Mouse (Mus musculus): ENCODE results near the gene Erg.

Gene Erg

DNA sequence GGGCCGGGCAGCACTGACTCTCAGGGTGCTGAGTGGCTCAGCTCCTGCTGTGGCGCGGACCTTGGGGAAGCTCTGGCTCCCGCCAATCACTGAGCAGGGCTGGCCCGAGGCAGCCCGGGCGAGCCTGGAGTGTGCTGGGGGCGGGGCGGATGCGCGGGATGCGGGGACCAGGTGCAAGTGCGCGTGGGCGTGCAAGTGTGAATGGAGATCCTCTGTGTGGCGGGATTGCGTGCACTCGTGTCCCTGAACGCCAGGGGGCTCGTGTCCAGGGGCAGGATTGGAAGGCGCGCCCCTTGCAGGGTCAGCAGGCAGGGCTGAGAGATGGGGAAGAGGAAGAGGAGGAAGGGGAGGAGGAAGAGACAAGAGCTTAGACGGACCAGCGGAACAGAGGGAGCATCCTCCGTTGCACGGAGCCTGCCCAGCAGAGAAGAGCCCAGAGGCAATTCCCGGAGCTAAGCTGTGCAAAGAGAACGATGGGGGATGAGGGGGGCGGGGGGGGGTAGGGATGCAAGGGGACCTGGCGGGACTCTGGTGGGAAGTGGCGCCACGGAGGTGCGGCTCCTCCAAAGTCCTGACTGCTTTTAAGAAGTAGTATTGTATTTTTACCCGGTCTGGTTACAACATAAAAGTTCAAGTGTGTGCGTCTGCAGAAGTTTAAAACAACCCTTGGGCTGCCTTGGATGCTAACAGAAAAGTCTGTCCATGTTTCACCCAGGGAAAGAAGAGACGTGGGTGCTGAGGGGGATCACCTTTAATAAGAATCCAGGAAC is 667 bp downstream of the Erg start:
- no peak for DNase-seq (ENCODE audit: low spot score)

DNA sequence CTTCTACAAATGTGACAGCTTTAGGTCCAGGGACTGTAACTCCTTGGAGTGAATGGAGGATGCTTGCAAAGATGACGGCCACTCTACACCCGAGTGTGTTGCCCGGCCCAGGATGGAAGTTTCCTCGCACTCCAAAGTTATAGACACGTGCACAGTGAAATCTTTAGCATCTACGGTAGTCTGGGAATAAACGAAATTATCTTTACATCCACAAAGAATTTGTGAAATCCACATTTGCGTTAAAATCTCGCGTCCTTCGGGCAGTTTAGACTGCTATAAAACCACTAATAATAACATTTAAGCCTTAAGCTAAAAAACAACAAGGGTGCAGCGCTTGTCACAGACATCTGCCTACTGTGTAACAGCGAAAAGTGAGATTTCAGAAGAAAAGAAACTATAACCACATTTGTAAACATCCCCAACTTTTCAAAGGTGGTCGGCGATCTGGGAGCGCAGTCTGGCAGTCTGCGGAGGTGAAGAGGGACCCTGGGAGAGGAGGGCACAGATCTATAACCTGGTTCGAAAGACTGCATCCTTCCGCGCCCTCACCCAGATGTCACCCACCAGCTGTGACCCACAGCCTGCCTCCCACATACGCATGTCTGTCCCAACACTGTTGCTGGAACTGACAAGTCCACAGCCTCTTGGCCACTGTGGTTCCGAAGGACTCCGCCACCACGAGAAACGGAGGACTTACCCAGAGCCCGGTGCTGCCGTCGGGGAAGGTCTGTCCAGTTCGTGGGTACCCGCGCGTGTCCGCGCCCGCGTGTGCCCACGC is 1.5 kb downstream of the Erg start:
- no peak for DNase-seq (ENCODE audit: low spot score)

DNA sequence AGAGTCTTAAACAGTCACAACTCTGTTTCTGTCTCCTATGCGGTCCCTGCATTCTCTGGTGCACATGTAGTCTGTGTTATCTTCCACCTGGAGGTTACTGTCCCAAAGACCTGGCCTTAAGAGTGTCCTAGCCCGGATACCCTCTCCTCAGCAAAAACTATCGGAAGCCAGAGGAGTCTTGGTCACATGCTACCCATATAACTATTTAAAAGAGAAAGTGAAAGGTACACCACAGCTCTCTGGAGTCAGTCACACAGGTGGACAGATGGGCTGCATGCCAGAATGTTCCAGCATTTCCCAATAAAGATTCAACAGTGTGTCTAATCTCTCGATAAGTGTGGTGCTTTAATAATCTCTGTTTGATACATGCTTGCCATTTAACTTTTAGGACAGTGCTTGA is 7.1 kb downstream of the Erg start:
- DNase-seq (ENCODE audit: low spot score): no peak

DNA sequence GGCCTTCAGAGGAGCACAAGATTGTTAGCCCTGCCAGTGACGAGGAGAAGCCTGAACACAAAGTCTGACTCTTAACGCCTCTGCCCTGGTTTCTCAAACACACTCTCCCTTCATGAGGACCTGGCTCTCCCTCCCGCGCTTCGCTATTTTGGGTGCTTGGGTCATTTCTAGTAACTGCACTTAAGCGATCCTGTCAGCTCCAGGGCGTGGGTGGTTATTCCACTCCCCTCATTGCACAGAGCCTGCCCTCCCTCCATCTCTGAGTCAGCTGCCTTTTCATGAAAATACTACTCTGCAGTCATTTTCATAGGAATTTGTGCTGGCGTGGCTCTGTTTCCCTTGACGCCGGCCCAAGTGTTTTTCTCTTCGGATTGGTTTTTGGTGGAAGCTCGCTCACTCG is 13.2 kb downstream of the Erg start:
- DNase-seq (ENCODE audit: low spot score): no peak

DNA sequence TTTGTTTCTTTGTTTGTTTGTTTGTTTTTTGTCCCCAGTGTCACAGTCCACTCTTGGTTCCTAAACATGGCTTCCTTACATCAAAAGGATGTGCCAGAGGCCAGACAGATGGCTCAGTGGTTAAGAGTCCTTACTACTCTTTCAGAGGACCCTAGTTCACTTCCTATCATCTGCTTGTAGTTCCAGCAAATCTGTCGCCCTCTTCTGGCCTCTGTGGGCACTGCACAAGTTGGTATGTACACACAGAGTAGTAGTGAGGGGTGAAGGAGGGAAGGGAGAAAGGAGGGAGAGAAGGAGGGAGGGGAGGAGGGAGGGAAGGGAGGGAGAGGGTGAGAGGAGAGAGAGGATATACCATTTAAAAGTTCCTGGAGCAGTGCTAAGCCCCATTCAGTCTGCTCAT is 15.8 kb downstream of the Erg start:
- no peak for DNase-seq (ENCODE audit: low spot score)

DNA sequence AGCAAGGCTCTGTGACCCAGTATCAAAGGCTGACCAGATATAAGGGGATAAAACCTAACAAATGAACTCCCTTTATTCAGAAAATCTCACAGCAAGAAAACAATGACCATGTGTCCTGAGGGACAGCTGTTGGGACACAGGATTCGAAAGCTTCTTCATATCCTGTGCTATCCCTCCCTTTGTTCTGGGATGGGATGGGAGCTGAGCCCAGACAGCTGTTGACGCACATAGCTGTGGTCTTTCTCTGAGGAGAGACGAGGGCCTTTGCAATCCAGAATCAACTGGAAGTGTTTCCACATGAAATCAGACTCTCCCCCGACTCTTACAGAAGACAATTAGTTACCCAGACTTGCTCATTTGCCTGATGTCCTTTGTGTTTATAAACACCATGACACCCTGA is 29.6 kb downstream of the Erg start:
- DNase-seq (ENCODE audit: low spot score): no peak

DNA sequence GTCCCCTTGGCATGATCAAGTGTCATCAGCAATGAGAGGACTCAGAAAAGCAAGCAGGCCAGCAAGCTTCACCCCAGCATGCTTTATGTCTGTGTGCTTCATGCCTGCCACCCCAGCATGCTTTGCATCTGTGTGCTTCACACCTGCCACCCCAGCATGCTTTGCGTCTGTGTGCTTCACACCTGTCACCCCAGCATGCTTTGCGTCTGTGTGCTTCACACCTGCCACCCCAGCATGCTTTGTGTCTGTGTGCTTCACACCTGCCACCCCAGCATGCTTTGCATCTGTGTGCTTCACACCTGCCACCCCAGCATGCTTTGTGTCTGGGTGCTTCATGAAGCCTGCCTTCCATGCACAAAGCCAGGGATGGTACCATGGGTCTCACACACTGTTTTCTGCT is 33.3 kb downstream of the Erg start:
- DNase-seq (ENCODE audit: low spot score): no peak

DNA sequence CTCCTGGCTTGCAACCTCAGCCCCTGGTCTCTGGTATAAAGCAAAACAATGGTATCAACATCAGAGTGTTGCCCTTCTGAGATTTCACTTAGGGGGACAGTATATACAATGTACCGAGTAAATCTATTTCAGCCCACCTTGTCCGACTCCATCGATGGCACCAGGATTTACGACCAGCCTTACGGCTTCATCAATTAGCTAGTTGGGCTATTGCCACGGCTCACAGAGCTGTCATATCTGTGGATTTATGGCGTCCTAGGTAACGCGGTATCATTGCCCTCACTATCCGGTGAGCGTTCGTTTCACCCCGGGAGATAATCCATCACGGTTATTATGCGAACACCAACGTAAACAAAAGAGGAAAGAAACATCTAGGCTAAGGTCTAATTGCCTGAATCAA is 33.9 kb downstream of the Erg start:
- DNase-seq (ENCODE audit: low spot score): no peak

DNA sequence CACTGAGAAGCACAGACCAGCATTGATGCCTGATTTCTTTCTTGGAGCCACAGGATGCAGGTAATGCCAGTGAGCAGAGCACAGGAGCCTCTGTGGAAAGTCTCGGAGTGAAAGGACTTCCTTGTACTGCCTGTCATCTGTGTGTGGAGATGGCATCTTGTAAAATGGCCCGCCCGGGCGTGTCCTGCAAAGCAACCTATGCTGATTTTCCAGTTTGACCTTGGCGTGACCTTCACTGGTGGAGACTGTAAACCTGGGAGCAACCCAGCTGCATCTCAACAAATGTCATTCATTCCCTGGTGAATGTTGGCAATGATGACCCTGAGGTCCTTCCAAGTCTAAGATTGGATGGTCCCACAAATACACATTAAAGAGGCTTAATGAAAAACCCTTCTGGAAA is 35.9 kb downstream of the Erg start:
- DNase-seq (ENCODE audit: low spot score): no peak

DNA sequence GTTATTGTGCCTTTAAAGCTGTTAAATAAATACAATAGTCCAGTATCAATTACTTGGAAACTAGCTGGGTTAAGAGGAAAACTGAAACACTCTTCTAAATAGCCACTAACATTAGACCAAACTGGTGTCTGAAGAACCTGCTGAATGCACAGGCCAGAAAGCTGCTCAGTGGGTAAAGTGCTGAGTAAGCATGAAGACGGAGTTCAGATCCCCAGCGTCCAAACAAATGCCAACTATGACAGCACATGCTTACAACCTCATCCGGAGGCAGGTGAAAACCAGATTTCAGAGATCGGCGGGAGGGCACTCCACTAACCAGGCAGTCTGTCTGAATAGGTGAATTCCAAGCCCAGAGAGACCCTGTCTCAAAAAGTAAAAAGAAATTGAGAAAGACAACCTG is 41.6 kb downstream of the Erg start:
- no peak for DNase-seq (ENCODE audit: low spot score)

DNA sequence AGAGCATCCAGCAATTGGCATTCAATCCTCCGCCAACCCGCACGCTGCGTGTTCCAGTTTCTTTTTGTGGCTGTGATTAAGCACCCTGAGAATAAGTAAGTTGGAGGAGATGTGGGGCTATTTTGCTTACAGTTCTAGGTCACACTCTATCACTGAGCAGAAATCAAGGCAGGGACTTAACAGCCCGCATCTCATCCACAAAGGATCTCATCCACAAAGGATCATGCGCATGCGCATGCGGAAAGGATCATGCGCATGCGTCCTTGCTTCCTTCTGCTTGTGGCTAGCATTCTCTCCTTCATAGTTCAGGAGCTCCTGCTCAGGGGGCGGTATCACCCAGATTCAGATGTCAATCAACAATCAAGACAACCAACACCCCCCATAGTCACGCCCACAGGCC is 42.9 kb downstream of the Erg start:
- DNase-seq (ENCODE audit: low spot score): no peak

DNA sequence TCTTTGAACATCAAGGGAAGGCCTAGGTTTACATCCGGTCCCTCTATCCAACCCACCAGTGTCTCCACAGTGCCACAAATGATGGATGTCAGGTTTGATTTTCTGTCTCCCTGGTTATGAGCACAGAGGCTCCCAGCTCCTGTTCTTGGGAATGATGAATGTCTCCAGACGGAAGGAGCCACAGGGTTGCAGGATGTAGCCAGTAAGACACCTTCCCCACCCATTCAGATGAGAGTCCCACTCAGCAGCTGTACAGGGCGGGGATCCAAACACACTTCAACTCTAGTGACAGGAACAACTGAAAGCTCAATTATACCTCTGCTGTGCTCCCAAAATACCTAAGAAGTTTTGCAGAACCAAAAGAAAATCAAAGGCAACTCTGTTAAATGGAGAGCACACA is 51.2 kb downstream of the Erg start:
- DNase-seq (ENCODE audit: low spot score): no peak

DNA sequence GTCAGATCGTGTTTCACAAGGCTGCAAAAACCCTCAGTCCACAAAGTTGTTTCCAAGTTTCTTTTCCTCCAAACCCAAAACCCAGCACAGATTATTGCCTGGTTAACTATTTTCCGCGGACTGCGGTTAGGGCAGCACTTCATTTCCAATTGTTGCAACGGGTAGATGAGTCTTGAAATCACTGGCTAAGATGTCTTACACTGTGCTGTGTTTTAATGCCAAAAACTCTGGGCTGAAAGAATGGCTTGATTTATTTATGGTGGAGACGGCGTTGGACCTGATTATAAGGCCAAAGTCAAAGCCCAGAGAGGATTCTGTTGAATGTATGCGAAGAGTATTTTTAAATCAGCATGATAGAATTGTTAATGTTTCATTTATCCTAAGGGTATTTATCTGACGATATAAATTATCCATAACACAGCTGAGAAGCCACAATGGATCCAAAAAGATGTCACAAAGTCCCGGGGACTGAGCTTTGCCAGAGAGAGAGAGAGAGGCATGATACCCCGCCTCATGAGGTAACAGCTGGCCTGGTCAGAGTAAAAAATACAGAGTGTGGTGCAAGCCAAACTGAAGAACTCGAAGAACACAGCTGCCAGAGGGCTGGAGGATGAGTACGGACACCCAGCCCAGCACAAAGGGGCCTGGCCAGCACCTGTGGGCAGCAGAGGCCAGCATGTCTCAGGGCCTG is 53.9 kb downstream of the Erg start:
- DNase-seq (ENCODE audit: low spot score): no peak

DNA sequence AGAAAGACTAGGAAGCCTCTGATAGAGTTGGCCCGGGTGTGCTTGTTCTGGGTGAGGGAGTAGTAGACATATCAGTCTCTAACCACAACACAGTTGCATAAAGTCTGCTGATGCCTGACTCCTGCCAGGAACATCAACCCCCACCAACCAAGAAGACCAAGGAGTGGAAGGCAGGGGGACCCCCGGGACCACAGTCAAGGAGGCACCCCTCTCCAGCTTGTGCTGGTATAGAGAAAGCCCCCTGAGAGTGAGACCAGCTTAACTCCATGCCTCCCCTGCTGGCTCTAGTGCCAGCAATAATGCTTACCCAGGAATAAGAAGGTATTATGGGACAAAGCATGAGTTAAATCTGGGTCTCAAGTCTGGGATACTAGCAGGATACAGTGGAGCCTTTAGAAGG is 58.8 kb downstream of the Erg start:
- no peak for DNase-seq (ENCODE audit: low spot score)

DNA sequence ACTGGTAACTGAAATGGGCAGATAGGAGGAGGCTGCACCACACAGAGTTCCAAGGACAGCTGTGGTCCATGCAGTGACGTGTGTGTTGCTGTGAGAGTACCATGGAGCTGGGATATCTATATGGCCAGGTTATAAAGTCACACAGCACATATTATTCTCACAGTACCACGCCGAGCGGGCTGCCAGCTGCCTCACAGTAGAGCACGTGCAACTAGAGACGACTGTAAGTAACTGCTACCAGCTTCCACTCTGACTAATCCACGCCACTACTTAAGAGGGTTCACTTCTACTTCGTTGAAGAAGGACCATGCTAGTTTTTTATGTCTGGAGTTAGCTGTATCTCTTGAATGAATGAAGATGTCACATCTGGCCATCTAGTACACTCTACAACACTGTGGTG is 66.9 kb downstream of the Erg start:
- DNase-seq (ENCODE audit: low spot score): no peak

DNA sequence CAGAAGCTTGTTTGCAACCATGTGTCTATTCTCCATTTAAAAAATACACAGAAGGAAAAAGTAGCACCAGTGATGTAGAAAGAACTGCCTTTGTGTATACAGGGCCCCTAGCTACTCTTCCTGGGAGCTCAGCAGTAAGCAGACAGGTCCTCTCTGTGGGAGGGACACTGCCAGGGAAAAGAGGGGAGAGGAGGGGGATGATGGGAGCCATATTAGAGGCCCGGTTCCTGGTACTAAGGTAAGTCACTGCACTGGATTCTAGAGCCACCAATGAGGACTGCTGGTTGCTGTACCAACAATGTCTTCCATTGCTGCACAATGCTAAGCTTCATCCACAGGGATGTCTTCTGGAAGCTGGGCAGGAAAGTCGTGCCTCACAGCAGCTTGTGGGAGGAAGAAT is 80.3 kb downstream of the Erg start:
- DNase-seq (ENCODE audit: low spot score): no peak

DNA sequence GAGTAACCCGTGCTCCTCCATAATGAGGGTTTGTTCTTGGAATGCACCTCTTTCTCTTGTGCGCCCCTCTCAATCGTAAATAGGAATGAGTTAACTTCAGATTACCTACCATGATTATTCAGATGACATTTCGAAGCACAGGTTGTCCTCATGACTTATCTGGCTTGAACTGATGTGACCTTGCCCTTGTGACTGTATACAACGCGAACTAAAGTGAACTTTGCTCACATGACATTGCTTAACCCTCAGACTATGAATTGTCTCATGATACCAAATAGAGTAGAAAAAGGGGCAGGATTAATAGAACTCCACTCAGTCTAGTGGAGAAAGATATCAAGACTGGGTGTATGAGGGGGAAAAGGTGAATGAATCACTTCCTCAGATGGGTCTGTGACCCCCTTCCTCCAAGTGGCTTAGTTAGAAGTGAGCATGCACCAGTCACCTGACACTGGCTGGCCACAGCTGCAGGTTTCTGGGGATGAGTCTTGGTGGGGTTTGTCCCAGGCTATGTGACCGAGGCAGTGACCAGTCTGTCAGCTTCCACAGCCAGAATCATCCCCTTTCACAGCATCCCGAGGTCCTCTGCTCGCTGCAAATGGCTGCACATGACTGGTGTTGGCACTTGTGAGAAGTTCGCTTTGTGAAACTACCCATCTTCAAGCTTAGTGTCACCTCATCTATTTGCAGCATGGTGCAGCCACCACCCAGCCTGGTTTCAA is 89.7 kb downstream of the Erg start:
- DNase-seq (ENCODE audit: low spot score): no peak

DNA sequence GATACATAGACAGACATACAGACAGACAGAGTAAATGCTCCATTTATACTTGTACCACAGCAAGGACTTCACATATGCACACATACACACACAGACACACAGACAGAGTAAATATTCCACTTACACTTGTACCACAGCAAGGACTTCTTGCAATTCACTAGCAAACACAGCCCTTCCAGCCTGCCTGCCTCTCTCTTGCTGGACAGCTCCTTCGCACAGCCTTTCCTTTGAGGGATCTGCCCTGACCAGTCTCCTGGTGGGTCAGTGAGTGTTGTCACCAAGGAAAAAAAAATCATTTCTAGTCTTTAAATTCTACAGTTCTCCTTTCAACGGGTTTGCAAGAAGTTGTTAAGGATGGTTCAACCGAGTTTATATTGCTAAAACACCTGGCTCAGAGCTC is 92.3 kb downstream of the Erg start:
- no peak for DNase-seq (ENCODE audit: low spot score)

DNA sequence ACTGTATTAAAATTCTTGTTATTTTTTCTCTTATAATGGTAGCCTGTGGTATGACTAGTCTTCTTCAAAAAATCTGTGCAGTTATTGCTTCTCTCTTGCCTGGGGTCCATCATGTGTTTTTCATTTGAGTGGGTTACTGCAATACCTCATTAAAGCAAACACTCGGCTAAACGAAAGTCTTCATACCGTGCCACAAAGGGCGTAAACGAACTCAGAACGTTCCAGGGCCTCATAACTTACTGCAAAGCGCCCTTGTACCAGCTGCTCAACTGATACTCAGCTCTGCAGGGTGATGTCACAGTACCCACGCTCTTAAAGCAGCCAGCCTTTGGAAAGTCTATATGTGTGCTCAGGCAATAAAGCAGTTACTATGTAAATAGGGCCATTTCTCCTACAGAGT is 93.1 kb downstream of the Erg start:
- no peak for DNase-seq (ENCODE audit: low spot score)

DNA sequence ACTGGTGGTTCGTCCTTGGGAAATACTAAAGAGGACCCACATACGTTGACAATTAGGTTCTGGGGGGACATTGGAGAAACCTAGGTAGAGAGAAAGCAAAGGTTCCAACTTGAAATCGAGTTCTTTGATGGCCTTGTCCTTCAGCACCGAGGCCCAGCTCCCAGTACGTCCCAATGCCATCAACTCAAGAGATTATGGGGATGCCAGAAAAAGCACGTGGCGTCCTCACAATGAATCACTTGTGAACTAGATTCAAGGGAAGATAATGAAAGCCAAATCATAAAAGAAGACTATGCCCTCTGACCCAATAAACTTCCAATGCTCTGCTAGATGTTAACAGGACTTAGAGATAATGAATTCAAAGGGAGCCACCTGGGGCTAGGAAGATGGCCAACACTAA is 94.2 kb downstream of the Erg start:
- DNase-seq (ENCODE audit: low spot score): no peak

DNA sequence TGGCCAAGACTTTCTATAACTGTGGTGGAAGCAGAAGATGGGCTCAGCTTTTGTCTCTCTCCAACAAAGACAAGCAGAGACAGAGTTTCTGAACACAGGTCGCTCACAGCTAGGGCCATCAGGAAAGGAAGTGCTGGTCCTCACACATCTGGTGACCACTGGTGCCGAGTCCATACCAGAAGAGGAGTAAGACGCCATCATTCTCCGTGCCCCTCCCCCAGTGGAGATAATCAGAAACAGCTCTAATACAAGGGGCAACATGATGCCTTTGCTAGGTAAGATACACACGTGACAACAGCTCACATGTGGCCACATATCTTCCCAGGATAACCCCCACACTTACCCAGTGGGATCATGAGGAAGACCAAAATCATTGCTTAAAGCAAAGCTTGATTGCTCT is 96.0 kb downstream of the Erg start:
- DNase-seq (ENCODE audit: low spot score): no peak

DNA sequence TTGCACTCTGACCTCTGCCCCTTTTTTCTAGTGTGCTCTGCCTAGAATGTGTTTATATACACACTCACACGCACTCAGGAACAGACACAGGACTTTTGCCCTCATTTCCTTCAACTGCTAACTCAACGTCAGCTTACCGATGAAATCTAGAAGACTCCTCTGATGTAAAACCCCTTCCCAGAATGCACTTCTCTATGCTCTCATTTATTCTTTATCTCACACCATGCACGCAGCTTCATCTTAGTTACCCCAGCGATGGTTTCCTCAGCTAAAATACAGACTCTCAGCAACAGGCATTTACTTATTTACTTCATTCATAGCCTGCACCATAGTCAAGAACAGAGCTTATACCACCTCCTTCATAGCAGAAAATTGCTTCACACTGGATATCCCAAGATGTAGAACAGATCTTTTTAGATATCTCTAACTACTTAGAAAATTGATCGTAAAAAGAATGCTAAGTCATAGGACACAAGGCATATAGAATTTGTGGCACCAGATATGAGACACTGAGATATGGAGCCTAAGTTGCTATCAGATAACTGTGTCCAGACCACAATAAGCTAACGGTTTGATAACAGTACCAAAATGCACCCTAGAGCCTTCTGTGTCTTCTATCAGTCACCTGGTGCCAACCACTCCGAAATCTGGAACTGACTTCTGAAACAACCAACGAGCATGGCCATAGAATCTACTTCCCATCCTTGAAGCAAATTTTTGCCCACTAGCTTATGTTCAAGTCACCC is 98.6 kb downstream of the Erg start:
- no peak for DNase-seq (ENCODE audit: low spot score)

Measured in urinary bladder, postnatal 10 days (tissue).